Mouse (Mus musculus): ENCODE measurements around the gene Efcab8. TPM values are rescaled to one million over a fixed set of nuclear protein-coding genes. Genes with fewer than 3 reads are reported as not detected.

Gene Efcab8
- polyA plus RNA-seq, 1 experiment from 2014 or later: 0.18 TPM

DNA sequence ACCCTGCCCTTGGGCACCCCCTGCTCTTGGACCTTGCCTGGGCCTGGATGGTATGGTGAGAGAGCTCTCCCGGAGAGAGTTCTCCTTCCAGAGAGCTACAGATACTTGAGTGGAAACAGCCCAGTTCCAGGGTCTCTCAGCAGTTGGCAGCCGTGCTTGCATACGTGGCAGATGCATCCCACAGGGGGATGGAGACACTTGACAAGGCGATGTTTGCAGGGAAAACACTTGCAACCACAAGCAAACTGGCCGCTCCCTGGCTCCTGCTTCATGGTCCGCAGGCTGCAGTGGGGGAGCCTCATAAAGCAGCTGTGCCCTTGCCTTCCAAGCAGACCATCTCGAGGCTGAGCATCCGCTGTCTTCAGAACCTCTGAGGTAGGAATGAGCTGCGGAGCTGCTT lies 95.0 kb downstream of the Efcab8 start, which contains the start of gene Bpifb2:
Gene Bpifb2 (plus strand): TSS at position 301 of the 400 bp plus-strand sequence.
- Histone ChIP-seq H3K27me3 (replicated peaks) (no peaks in the 10 kb centered on the region), H3K27ac (no peak within 1 kb of the TSS), H3K36me3 (no peaks in the 10 kb centered on the region), H3K9ac (no peak within 1 kb of the TSS), H3K4me3 (replicated peaks) (no peak within 1 kb of the TSS), H3K4me1 (no peaks in the 10 kb centered on the region), H3K4me2 (no peak within 1 kb of the TSS), H3K9me3 (no peaks in the 10 kb centered on the region)
- 70% methylated on average over 9 of the region's 9 CpGs for WGBS
- ATAC-seq (ENCODE audit: insufficient read depth, low FRiP score, low read depth): no peak

Other genes starting within 250 kb of the Efcab8 start
- 14.3 and 16.4 TPM in 2 replicates for gene Nol4l, start 250.0 kb upstream of the Efcab8 start, polyA plus RNA-seq (2015; fragmentation: Nextera tagmentation; extraction: Ambion mirVana)
- 73.9 and 77.9 TPM in 2 replicates for gene Commd7, start 147.2 kb upstream of the Efcab8 start, polyA plus RNA-seq (2015; fragmentation: Nextera tagmentation; extraction: Ambion mirVana)
- gene Dnmt3b, start 130.5 kb upstream of the Efcab8 start, polyA plus RNA-seq (2015; fragmentation: Nextera tagmentation; extraction: Ambion mirVana): 8.9 and 9.7 TPM in 2 replicates
- 0.06 and 0.10 TPM in 2 replicates for gene Dnmt3c, start 83.3 kb upstream of the Efcab8 start, polyA plus RNA-seq (2015; fragmentation: Nextera tagmentation; extraction: Ambion mirVana)
- 225 and 238 TPM in 2 replicates for gene Mapre1, start 38.7 kb upstream of the Efcab8 start, polyA plus RNA-seq (2015; fragmentation: Nextera tagmentation; extraction: Ambion mirVana)
- gene Sun5, start 91.2 kb downstream of the Efcab8 start, polyA plus RNA-seq (2015; fragmentation: Nextera tagmentation; extraction: Ambion mirVana): not detected in 2 replicates
- not detected in 2 replicates for gene Bpifb2, start 95.1 kb downstream of the Efcab8 start, polyA plus RNA-seq (2015; fragmentation: Nextera tagmentation; extraction: Ambion mirVana)
- not detected in 2 replicates for gene Bpifb6, start 120.5 kb downstream of the Efcab8 start, polyA plus RNA-seq (2015; fragmentation: Nextera tagmentation; extraction: Ambion mirVana)
- not detected in 2 replicates for gene Bpifb3, start 138.3 kb downstream of the Efcab8 start, polyA plus RNA-seq (2015; fragmentation: Nextera tagmentation; extraction: Ambion mirVana)
- not detected in 2 replicates for gene Bpifb4, start 158.3 kb downstream of the Efcab8 start, polyA plus RNA-seq (2015; fragmentation: Nextera tagmentation; extraction: Ambion mirVana)
- 0.08 TPM in 1 of 2 replicates, not detected in the other for gene Bpifa6, start 195.0 kb downstream of the Efcab8 start, polyA plus RNA-seq (2015; fragmentation: Nextera tagmentation; extraction: Ambion mirVana)
- gene Bpifa2, start 228.3 kb downstream of the Efcab8 start, polyA plus RNA-seq (2015; fragmentation: Nextera tagmentation; extraction: Ambion mirVana): not detected in 2 replicates